Mouse (Mus musculus) B cell, adult 67 days (primary cell): Measurements from ENCODE around the gene Pet117. TPM values are rescaled to one million over a fixed set of nuclear protein-coding genes. Genes with fewer than 3 reads are reported as not detected.

Source experiments
- total RNA-seq, 2 experiments: library from RNA; stranded (reverse); gene quantifications; 4 replicates each; pipeline ENCODE4 v1.2.4; 2023

Pet117 gene
- total RNA-seq = 10 to 100 TPM; 12.2 to 13.3 TPM

DNA sequence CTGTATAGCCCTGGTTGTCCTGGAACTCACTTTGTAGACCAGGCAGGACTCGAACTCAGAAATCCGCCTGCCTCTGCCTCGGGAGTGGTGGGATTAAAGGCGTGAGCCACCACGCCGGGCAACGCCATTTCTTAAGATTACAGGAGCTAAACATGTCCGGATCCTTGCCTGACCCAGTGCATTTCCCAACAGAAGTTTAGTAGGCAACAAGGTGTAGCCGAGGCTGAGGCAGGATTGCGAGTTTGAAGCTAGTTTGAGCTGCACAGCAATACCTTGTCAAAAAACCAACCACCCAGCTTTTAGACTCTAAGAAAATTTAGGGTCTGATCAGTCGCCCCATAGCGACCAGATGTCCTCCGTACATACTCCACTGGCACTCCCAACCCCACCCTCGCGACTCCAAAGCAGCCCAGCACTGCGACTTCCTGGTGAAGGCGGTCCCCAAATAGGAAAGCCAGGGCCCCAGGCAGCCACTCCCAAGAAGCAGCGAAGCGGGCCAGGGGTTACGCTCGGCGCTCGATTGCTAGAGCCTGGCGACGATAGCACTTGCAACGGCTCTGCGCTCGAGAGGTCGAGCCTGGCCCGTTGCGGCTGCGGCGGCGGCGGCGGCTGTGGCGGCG lies at the start of gene Pet117, which contains the start of gene Kat14:
TSS of gene Pet117 (plus strand) at position 597 of the 620 bp plus-strand sequence.
TSS of gene Kat14 (plus strand) at position 584 of the 620 bp plus-strand sequence.

DNA sequence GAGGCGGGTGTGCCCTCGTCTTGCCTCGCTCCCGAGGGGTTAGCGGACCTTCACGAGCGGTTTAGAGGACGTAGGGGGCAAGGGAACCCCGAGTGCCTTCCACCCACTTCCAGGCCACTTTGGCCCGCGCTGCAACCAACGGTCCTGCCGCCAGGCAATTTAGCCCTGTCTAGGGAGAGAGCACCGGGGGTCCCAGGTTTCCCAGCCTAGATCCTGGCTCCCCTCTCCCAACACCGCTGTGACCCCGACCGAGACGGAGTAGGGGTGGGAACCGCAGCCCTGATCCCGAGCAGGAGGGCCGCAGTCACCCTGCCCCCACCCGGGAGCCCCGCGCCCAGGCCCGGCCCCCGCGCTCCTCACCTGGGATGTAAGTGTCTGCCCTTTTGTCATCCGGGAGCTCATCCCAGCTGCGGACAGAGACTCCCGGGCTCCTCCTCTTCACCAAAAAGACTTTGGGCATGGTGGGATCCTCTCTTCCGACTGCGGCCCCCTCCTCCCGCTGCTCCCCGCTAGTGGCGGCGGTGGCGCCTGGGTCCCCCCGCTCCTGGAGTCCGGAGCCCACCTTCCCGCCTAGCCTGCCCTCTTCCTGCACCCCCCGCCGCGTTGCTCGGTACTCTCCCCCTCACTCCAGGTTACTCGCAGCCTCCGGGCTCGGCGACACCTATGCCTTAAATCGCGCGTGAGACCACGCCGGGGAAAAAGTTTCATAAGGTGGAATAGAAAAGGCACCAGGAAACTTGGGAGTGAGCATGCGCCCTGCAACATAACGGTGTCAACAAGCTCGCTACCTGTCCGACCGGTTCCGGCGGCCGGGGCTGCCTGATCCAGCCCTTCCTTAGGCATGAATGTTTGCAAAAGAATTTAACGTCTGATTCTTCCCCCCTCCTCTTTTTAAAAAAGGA lies 37.1 kb upstream of the Pet117 start, which contains the start of gene Ovol2:
TSS of gene Ovol2 (minus strand) at position 746 of the 902 bp plus-strand sequence.

Other genes with a start within 250 kb of the Pet117 start
- 10 to 100 TPM in 1 of 2 experiments, 1 to 10 TPM in 1; 9.8 to 10.3 TPM for gene Mgme1, start 98.3 kb upstream of the Pet117 start, total RNA-seq
- 1,000 to 10,000 TPM; 1,002 to 1,255 TPM for gene Snx5, start 98.1 kb upstream of the Pet117 start, total RNA-seq
- gene Ovol2, start 36.9 kb upstream of the Pet117 start, total RNA-seq = not detected
- gene Kat14, start within 50 bp of the Pet117 start, total RNA-seq = 10 to 100 TPM; 32.2 to 43.7 TPM
- gene Dzank1, start 158.4 kb downstream of the Pet117 start, total RNA-seq = under 1 TPM in 1 of 2 experiments, not detected in 1; 0.26 TPM
- 10 to 100 TPM; 34.9 to 51.3 TPM for gene Polr3f, start 158.7 kb downstream of the Pet117 start, total RNA-seq
- gene Rbbp9, start 181.9 kb downstream of the Pet117 start, total RNA-seq = 1 to 10 TPM; 5.5 to 6.4 TPM
- 10 to 100 TPM; 50.2 to 73.2 TPM for gene Sec23b, start 187.2 kb downstream of the Pet117 start, total RNA-seq
- 10 to 100 TPM; 10.4 to 15.0 TPM for gene Smim26, start 225.1 kb downstream of the Pet117 start, total RNA-seq
- 10 to 100 TPM; 17.4 to 21.5 TPM for gene Dtd1, start 230.9 kb downstream of the Pet117 start, total RNA-seq